ENCODE assay signal across 8 mouse cellular contexts in genomic region chr16:44016164-44016563, GRCm38 (mm10). TPM values are rescaled to one million over a fixed set of nuclear protein-coding genes. Genes with fewer than 3 reads are reported as not detected.
DNase-seq lines count a peak whose midpoint lies in the region; ATAC-seq and TF ChIP-seq lines count a peak whose summit lies in the region.

No protein-coding gene starts in this region.

- no peak for TF ChIP-seq EP300 in liver, postnatal 0 days (IDR thresholded peaks at IDR 0.05; ENCODE audit: low read depth)

- no peak for DNase-seq in forebrain, embryonic 11.5 days (ENCODE audit: low spot score)
- DNase-seq in liver, postnatal 0 days: peak; percentile 67
- DNase-seq in spleen, adult 2 months (ENCODE audit: low read depth in 1 of 2, low spot score in 2 of 2): peak; percentile 30
- DNase-seq in right cerebral cortex, postnatal 10 days (ENCODE audit: low spot score in 2 of 2): no peak
- no peak for DNase-seq in left cerebral cortex, adult 8-10 months (ENCODE audit: low spot score in 2 of 2)

- no peak overlapping the region for H3K9ac ChIP-seq in forebrain, embryonic 13.5 days
- H3K9ac ChIP-seq in forebrain, embryonic 11.5 days (ENCODE audit: low read length): no peak overlapping the region
- no peak overlapping the region for H3K9ac ChIP-seq in embryonic facial prominence, embryonic 15.5 days
- peak overlapping the region; percentile 50 for H3K9ac ChIP-seq in intestine, embryonic 16.5 days (ENCODE audit: low read depth, low read length)
- H3K9ac ChIP-seq in liver, postnatal 0 days (replicated peaks): peak overlapping the region; percentile 50; the same call in 1 of the 2 replicates

- H3K4me1 ChIP-seq in forebrain, embryonic 13.5 days: no peaks in the 10 kb centered on the region
- H3K4me1 ChIP-seq in forebrain, embryonic 11.5 days (replicated peaks; ENCODE audit: control insufficient read depth, insufficient read depth, low read length): no peaks in the 10 kb centered on the region
- H3K4me1 ChIP-seq in embryonic facial prominence, embryonic 15.5 days: no peaks in the 10 kb centered on the region
- H3K4me1 ChIP-seq in intestine, embryonic 16.5 days (ENCODE audit: control insufficient read depth, insufficient read depth, low read length): peaks cover 8% of the 10 kb centered on the region
- H3K4me1 ChIP-seq in liver, postnatal 0 days (ENCODE audit: insufficient read depth): peaks cover 27% of the 10 kb centered on the region
- H3K4me1 ChIP-seq in spleen, adult 2 months (ENCODE audit: control insufficient read depth, insufficient read depth, insufficient read length): no peaks in the 10 kb centered on the region

- WGBS in forebrain, embryonic 13.5 days: 27% methylated on average over 11 of the region's 11 CpGs
- 21% methylated on average over 11 of the region's 11 CpGs for WGBS in forebrain, embryonic 11.5 days
- 9% methylated on average over 11 of the region's 11 CpGs for WGBS in embryonic facial prominence, embryonic 15.5 days
- WGBS in intestine, embryonic 16.5 days: 12% methylated on average over 11 of the region's 11 CpGs
- 5% methylated on average over 11 of the region's 11 CpGs for WGBS in liver, postnatal 0 days (ENCODE audit: insufficient replicate concordance)
- 7% methylated on average over 11 of the region's 11 CpGs for WGBS in spleen, adult 2 months

- no peak for TF ChIP-seq CTCF in liver, postnatal 0 days (IDR thresholded peaks at IDR 0.05; ENCODE audit: low read depth)
- no peak for TF ChIP-seq CTCF in spleen, adult 2 months (IDR thresholded peaks at IDR 0.05; ENCODE audit: extremely low read depth, insufficient read depth, insufficient read length, insufficient replicate concordance)

- H3K9me3 ChIP-seq in forebrain, embryonic 13.5 days (replicated peaks): no peaks in the 10 kb centered on the region
- no peaks in the 10 kb centered on the region for H3K9me3 ChIP-seq in forebrain, embryonic 11.5 days (ENCODE audit: control insufficient read depth, low read length)
- no peaks in the 10 kb centered on the region for H3K9me3 ChIP-seq in embryonic facial prominence, embryonic 15.5 days (replicated peaks)
- H3K9me3 ChIP-seq in intestine, embryonic 16.5 days (ENCODE audit: control insufficient read depth, low read length): no peaks in the 10 kb centered on the region
- H3K9me3 ChIP-seq in liver, postnatal 0 days (ENCODE audit: low read length): no peaks in the 10 kb centered on the region

- 0 out of 2 replicates have a peak overlapping the region, but pooled peaks have one; percentile 12 for H3K4me2 ChIP-seq in forebrain, embryonic 13.5 days
- no peak overlapping the region for H3K4me2 ChIP-seq in forebrain, embryonic 11.5 days (ENCODE audit: low read depth, low read length, severe bottlenecking)
- H3K4me2 ChIP-seq in embryonic facial prominence, embryonic 15.5 days (replicated peaks): peak overlapping the region; percentile 17; the same call in 1 of the 2 replicates
- H3K4me2 ChIP-seq in intestine, embryonic 16.5 days (ENCODE audit: low read depth, low read length): peak overlapping the region; percentile 44
- H3K4me2 ChIP-seq in liver, postnatal 0 days (ENCODE audit: low read depth, low read length): peak overlapping the region; percentile 72

- H3K27ac ChIP-seq in forebrain, embryonic 13.5 days: no peak overlapping the region
- no peak overlapping the region for H3K27ac ChIP-seq in forebrain, embryonic 11.5 days (ENCODE audit: low read depth, low read length)
- H3K27ac ChIP-seq in embryonic facial prominence, embryonic 15.5 days (replicated peaks): no peak overlapping the region
- no peak overlapping the region; the same call in 1 of the 2 replicates for H3K27ac ChIP-seq in intestine, embryonic 16.5 days (ENCODE audit: low read length)
- peak overlapping the region; percentile 87 for H3K27ac ChIP-seq in liver, postnatal 0 days (ENCODE audit: low read depth)
- no peak overlapping the region for H3K27ac ChIP-seq in spleen, adult 2 months (ENCODE audit: insufficient read depth, low read length)

- H3K4me3 ChIP-seq in forebrain, embryonic 13.5 days: no peak overlapping the region
- no peak overlapping the region for H3K4me3 ChIP-seq in forebrain, embryonic 11.5 days (ENCODE audit: low read depth, low read length)
- H3K4me3 ChIP-seq in embryonic facial prominence, embryonic 15.5 days (replicated peaks): peak overlapping the region; percentile 32
- peak overlapping the region; percentile 48 for H3K4me3 ChIP-seq in intestine, embryonic 16.5 days (ENCODE audit: low read length)
- peak overlapping the region; percentile 43 for H3K4me3 ChIP-seq in liver, postnatal 0 days (ENCODE audit: low read depth, low read length)
- H3K4me3 ChIP-seq in spleen, adult 2 months (ENCODE audit: extremely low read depth, insufficient read depth, insufficient read length): peak overlapping the region; percentile 44

- H3K27me3 ChIP-seq in forebrain, embryonic 13.5 days: no peaks in the 10 kb centered on the region
- H3K27me3 ChIP-seq in forebrain, embryonic 11.5 days (ENCODE audit: control insufficient read depth, insufficient read depth, low read length): no peaks in the 10 kb centered on the region
- no peaks in the 10 kb centered on the region for H3K27me3 ChIP-seq in embryonic facial prominence, embryonic 15.5 days
- no peaks in the 10 kb centered on the region for H3K27me3 ChIP-seq in intestine, embryonic 16.5 days (replicated peaks; ENCODE audit: control insufficient read depth, insufficient read depth, low read length)
- H3K27me3 ChIP-seq in liver, postnatal 0 days (ENCODE audit: insufficient read depth, low read length): no peaks in the 10 kb centered on the region
- H3K27me3 ChIP-seq in spleen, adult 2 months (ENCODE audit: control insufficient read depth, insufficient read depth, low read length): no peaks in the 10 kb centered on the region

- ATAC-seq in forebrain, embryonic 13.5 days: no peak
- ATAC-seq in forebrain, embryonic 11.5 days (replicated peaks; ENCODE audit: low FRiP score): no peak
- ATAC-seq in embryonic facial prominence, embryonic 15.5 days (ENCODE audit: insufficient number of reproducible peaks, low FRiP score, low TSS enrichment, low read depth): peak; percentile 63; the same call in 1 of the 2 replicates
- peak; percentile 91 for ATAC-seq in intestine, embryonic 16.5 days
- ATAC-seq in liver, postnatal 0 days: peak; percentile 52

- no peak for TF ChIP-seq POLR2A in spleen, adult 2 months (IDR thresholded peaks at IDR 0.05; ENCODE audit: low read depth, low read length)

- no peaks in the 10 kb centered on the region for H3K36me3 ChIP-seq in forebrain, embryonic 13.5 days (ENCODE audit: poor library complexity, severe bottlenecking)
- no peaks in the 10 kb centered on the region for H3K36me3 ChIP-seq in forebrain, embryonic 11.5 days (ENCODE audit: control insufficient read depth, insufficient read depth, low read length)
- 0 out of 2 replicates have a peak, but pooled peaks cover 5% of the 10 kb centered on the region for H3K36me3 ChIP-seq in embryonic facial prominence, embryonic 15.5 days
- no peaks in the 10 kb centered on the region for H3K36me3 ChIP-seq in intestine, embryonic 16.5 days (ENCODE audit: control insufficient read depth, insufficient read depth, low read length)
- no peaks in the 10 kb centered on the region for H3K36me3 ChIP-seq in liver, postnatal 0 days (replicated peaks; ENCODE audit: insufficient read depth, low read length)
- H3K36me3 ChIP-seq in spleen, adult 2 months (ENCODE audit: control insufficient read depth, insufficient read depth, low read length): no peaks in the 10 kb centered on the region

RNA-seq across cellular contexts. Expression of gene Zdhhc23, which starts 36.6 kb away (rescaled TPM):
- 0.76 and 1.2 TPM in 2 replicates for polyA plus RNA-seq in forebrain, embryonic 13.5 days (2015; fragmentation: Nextera tagmentation; extraction: Ambion mirVana)
- polyA plus RNA-seq in forebrain, embryonic 11.5 days (2014; fragmentation: Nextera tagmentation; extraction: Ambion mirVana): 0.49 and 0.86 TPM in 2 replicates
- polyA plus RNA-seq in embryonic facial prominence, embryonic 15.5 days (2015; fragmentation: Nextera tagmentation; extraction: Ambion mirVana): 1.1 and 1.3 TPM in 2 replicates
- polyA plus RNA-seq in intestine, embryonic 16.5 days (2015; fragmentation: Nextera tagmentation; extraction: Ambion mirVana): 1.9 and 2.1 TPM in 2 replicates
- 0.20 and 0.40 TPM in 2 replicates for polyA plus RNA-seq in liver, postnatal 0 days (2015; fragmentation: Nextera tagmentation; extraction: Ambion mirVana)
- 2.0 and 2.3 TPM in 2 replicates for polyA plus RNA-seq in spleen, adult 2 months (2012; rRNA removed)
- total RNA-seq in left cerebral cortex, adult 8-10 months (2022): 10 to 100 TPM; 23.8 to 26.2 (median 25.3) TPM

RNA-seq across cellular contexts. Expression of gene Gramd1c, which starts 47.0 kb away (rescaled TPM):
- 2.1 and 2.9 TPM in 2 replicates for polyA plus RNA-seq in forebrain, embryonic 13.5 days (2015; fragmentation: Nextera tagmentation; extraction: Ambion mirVana)
- polyA plus RNA-seq in forebrain, embryonic 11.5 days (2014; fragmentation: Nextera tagmentation; extraction: Ambion mirVana): 3.1 and 3.5 TPM in 2 replicates
- polyA plus RNA-seq in embryonic facial prominence, embryonic 15.5 days (2015; fragmentation: Nextera tagmentation; extraction: Ambion mirVana): 8.0 and 9.6 TPM in 2 replicates
- 7.8 and 8.8 TPM in 2 replicates for polyA plus RNA-seq in intestine, embryonic 16.5 days (2015; fragmentation: Nextera tagmentation; extraction: Ambion mirVana)
- polyA plus RNA-seq in liver, postnatal 0 days (2015; fragmentation: Nextera tagmentation; extraction: Ambion mirVana): 10.9 and 16.5 TPM in 2 replicates
- polyA plus RNA-seq in spleen, adult 2 months (2012; rRNA removed): 0.30 and 0.32 TPM in 2 replicates
- 1 to 10 TPM; 1.3 to 2.2 (median 1.6) TPM for total RNA-seq in left cerebral cortex, adult 8-10 months (2022)

Comparison
In these comparisons a context has a peak if more than half of its experiments do, and no peak if none do; other contexts are left out.
1. ATAC-seq: peak in embryonic facial prominence, embryonic 15.5 days (single experiment), intestine, embryonic 16.5 days (single experiment) and liver, postnatal 0 days (single experiment); none in forebrain, embryonic 13.5 days (single experiment) and forebrain, embryonic 11.5 days (single experiment).
2. H3K4me3 ChIP-seq: peak in embryonic facial prominence, embryonic 15.5 days (single experiment), intestine, embryonic 16.5 days (single experiment), liver, postnatal 0 days (single experiment) and spleen, adult 2 months (single experiment); none in forebrain, embryonic 13.5 days (single experiment) and forebrain, embryonic 11.5 days (single experiment).
3. H3K9ac ChIP-seq: peak in intestine, embryonic 16.5 days (single experiment) and liver, postnatal 0 days (single experiment); none in forebrain, embryonic 13.5 days (single experiment), forebrain, embryonic 11.5 days (single experiment) and embryonic facial prominence, embryonic 15.5 days (single experiment).
4. DNase-seq: peak in liver, postnatal 0 days (single experiment) and spleen, adult 2 months (2 of 2); none in forebrain, embryonic 11.5 days (single experiment), right cerebral cortex, postnatal 10 days (0 of 2) and left cerebral cortex, adult 8-10 months (0 of 2).